Mouse (Mus musculus) olfactory bulb, adult 2 months (tissue): ENCODE measurements around the gene Sdc4. TPM values are rescaled to one million over a fixed set of nuclear protein-coding genes. Genes with fewer than 3 reads are reported as not detected.

Source experiments
- H3K27ac ChIP-seq: fragments of 200-500 bp; 2 replicates; pipeline ENCODE4 v1.5.1; 2012; ENCODE audit warnings: low read depth, low read length; ENCODE audit not compliant: insufficient read depth
- H3K4me1 ChIP-seq: fragments of 200-500 bp; 2 replicates; pipeline ENCODE4 v1.6.1; 2012; ENCODE audit warnings: low read length; ENCODE audit not compliant: control insufficient read depth, insufficient read depth
- H3K4me3 ChIP-seq: fragments of 200-500 bp; 2 replicates; pipeline ENCODE4 v1.5.1; 2012; ENCODE audit warnings: mild to moderate bottlenecking, low read depth, low read length, moderate library complexity; ENCODE audit not compliant: insufficient read depth
- CTCF ChIP-seq: fragments of 200-500 bp; IDR thresholded peaks from 2 replicates; pipeline ENCODE4 v1.5.1; 2012; ENCODE audit warnings: low read depth, mild to moderate bottlenecking, low read length, moderate library complexity; ENCODE audit not compliant: insufficient read depth
- POLR2A ChIP-seq: fragments of 200-500 bp; IDR thresholded peaks from 2 replicates; pipeline ENCODE4 v1.6.1; 2012; ENCODE audit warnings: mild to moderate bottlenecking, low read depth, low read length, moderate library complexity; ENCODE audit not compliant: insufficient read depth
- WGBS: fragments of 180-500 bp; shearing (Covaris S2); methylation state at CpG from one replicate; pipeline ENCODE4 v1.1.7; 2018; 5-methylcytosine and 5-hydroxymethylcytosine counted together
- polyA plus RNA-seq: library from polyadenylated mRNA; stranded (reverse); fragments of >200 nt; gene quantifications from 2 replicates; pipeline ENCODE4 v1.2.4, GENCODE M21; 2012; ENCODE audit warnings: low replicate concordance; ENCODE audit not compliant: missing spikeins, insufficient read depth, insufficient read length

Sdc4 gene
- polyA plus RNA-seq, 1 experiment = 124 TPM

- 0 out of 2 replicates have a peak within 1 kb of the TSS, but pooled peaks have one; percentile 18 for H3K4me3 ChIP-seq
- H3K4me1 ChIP-seq = peaks cover 30% of the 10 kb centered on the region
- no peak within 1 kb of the TSS for H3K27ac ChIP-seq
- peak; percentile 94 for TF ChIP-seq CTCF
- TF ChIP-seq POLR2A = no peak
- 6% methylated on average over 17 of the region's 17 CpGs for WGBS
Measured at GRCm38 (mm10) chr2:164402906-164403305, 40.8 kb downstream of the Sdc4 start, which contains the start of gene Rbpjl. Gene Rbpjl (plus strand): TSS chr2:164403141.

GRCm38 (mm10) chr2:164396911-164397310, 46.8 kb downstream of the Sdc4 start:
- no peak overlapping the region for H3K27ac ChIP-seq
- 74% methylated on average over 12 of the region's 12 CpGs for WGBS

GRCm38 (mm10) chr2:164396076-164396475, 47.6 kb downstream of the Sdc4 start:
- WGBS = 70% methylated on average over 7 of the region's 7 CpGs
- peaks cover 11% of the 10 kb centered on the region for H3K4me1 ChIP-seq
- H3K27ac ChIP-seq = no peak overlapping the region
- no peak for TF ChIP-seq POLR2A
- no peak for TF ChIP-seq CTCF
- H3K4me3 ChIP-seq = no peak overlapping the region

More at GRCm38 (mm10) chr2:164396911-164397310, 46.8 kb downstream of the Sdc4 start:
- Histone ChIP-seq H3K4me1 (peaks cover 11% of the 10 kb centered on the region), H3K4me3 (no peak overlapping the region)
- TF ChIP-seq CTCF (no peak), POLR2A (no peak)

- no peak overlapping the region for H3K4me3 ChIP-seq
- no peak overlapping the region for H3K27ac ChIP-seq
- H3K4me1 ChIP-seq = peaks cover 7% of the 10 kb centered on the region
- no peak for TF ChIP-seq POLR2A
- no peak for TF ChIP-seq CTCF
- 82% methylated on average over 29 of the region's 29 CpGs for WGBS
Measured at GRCm38 (mm10) chr2:164393126-164393525, 50.6 kb downstream of the Sdc4 start.

GRCm38 (mm10) chr2:164389499-164389898, 54.2 kb downstream of the Sdc4 start:
- Histone ChIP-seq H3K4me1 (peaks cover 13% of the 10 kb centered on the region), H3K4me3 (peak overlapping the region; percentile 57), H3K27ac (no peak overlapping the region)
- TF ChIP-seq CTCF (peak; percentile 100), POLR2A (no peak)
- under 1% methylated on average over 30 of the region's 30 CpGs for WGBS

- 3% methylated on average over 17 of the region's 17 CpGs for WGBS
- Histone ChIP-seq H3K4me3 (peak within 1 kb of the TSS; percentile 57), H3K4me1 (peaks cover 13% of the 10 kb centered on the region), H3K27ac (no peak within 1 kb of the TSS)
- no peak for TF ChIP-seq CTCF
- no peak for TF ChIP-seq POLR2A
Measured at GRCm38 (mm10) chr2:164389020-164389419, 54.7 kb downstream of the Sdc4 start, which contains the start of gene Slpi. Gene Slpi (minus strand): TSS chr2:164389095.

- TF ChIP-seq CTCF (peak; percentile 56; the same call in 1 of the 2 replicates), POLR2A (no peak)
- Histone ChIP-seq H3K4me1 (peaks cover 15% of the 10 kb centered on the region), H3K27ac (no peak overlapping the region), H3K4me3 (no peak overlapping the region)
- WGBS = 38% methylated on average over 8 of the region's 8 CpGs
Measured at GRCm38 (mm10) chr2:164386953-164387352, 56.7 kb downstream of the Sdc4 start.

- peaks cover 15% of the 10 kb centered on the region for H3K4me1 ChIP-seq
- no peak overlapping the region for H3K27ac ChIP-seq
- no peak overlapping the region for H3K4me3 ChIP-seq
- 11% methylated on average over 18 of the region's 18 CpGs for whole genome bisulfite sequencing
- TF ChIP-seq POLR2A = no peak
- no peak for TF ChIP-seq CTCF
Measured at GRCm38 (mm10) chr2:164385927-164386763, 57.5 kb downstream of the Sdc4 start.
